Mouse (Mus musculus): ENCODE data around the gene Olfr1051. TPM values are rescaled to one million over a fixed set of nuclear protein-coding genes. Genes with fewer than 3 reads are reported as not detected.

Olfr1051 gene
- not detected for total RNA-seq (2023)

GRCm38 (mm10) chr2:86278988-86279387, at the start of gene Olfr1051:
Olfr1051 (minus strand) TSS chr2:86279088.

GRCm38 (mm10) chr2:86315184-86315583, 36.3 kb upstream of the Olfr1051 start, which contains the start of gene Olfr1053:
Olfr1053 (minus strand) TSS chr2:86315284.

GRCm38 (mm10) chr2:86292155-86292554, 13.3 kb upstream of the Olfr1051 start, which contains the start of gene Olfr1052:
Olfr1052 (plus strand) TSS chr2:86292455.

GRCm38 (mm10) chr2:86258228-86258627, 20.7 kb downstream of the Olfr1051 start, which contains the start of gene Olfr1049:
Olfr1049 (minus strand) TSS chr2:86258328.

GRCm38 (mm10) chr2:86240189-86240588, 38.7 kb downstream of the Olfr1051 start, which contains the start of gene Olfr1048:
Olfr1048 (minus strand) TSS chr2:86240289.

GRCm38 (mm10) chr2:86231301-86231700, 47.6 kb downstream of the Olfr1051 start, which contains the start of gene Olfr1047:
Olfr1047 (minus strand) TSS chr2:86231401.

Other genes starting within 250 kb of the Olfr1051 start
- not detected for gene Olfr1034, start 233.2 kb downstream of the Olfr1051 start, total RNA-seq (2023)
- not detected for gene Olfr1036, start 205.1 kb downstream of the Olfr1051 start, total RNA-seq (2023)
- gene Olfr1037, start 191.7 kb downstream of the Olfr1051 start, total RNA-seq (2023): not detected
- not detected for gene Olfr1039, start 143.2 kb downstream of the Olfr1051 start, total RNA-seq (2023)
- gene Olfr1040, start 132.4 kb downstream of the Olfr1051 start, total RNA-seq (2023): not detected
- gene Olfr1042, start 117.2 kb downstream of the Olfr1051 start, total RNA-seq (2023): not detected
- gene Olfr1043, start 111.6 kb downstream of the Olfr1051 start, total RNA-seq (2023): not detected
- gene Olfr1044, start 101.3 kb downstream of the Olfr1051 start, total RNA-seq (2023): not detected
- gene Olfr52, start 93.4 kb downstream of the Olfr1051 start, total RNA-seq (2023): not detected
- not detected for gene Olfr1045, start 76.1 kb downstream of the Olfr1051 start, total RNA-seq (2023)
- gene Olfr1046, start 59.8 kb downstream of the Olfr1051 start, total RNA-seq (2023): not detected
- not detected for gene Olfr1047, start 47.7 kb downstream of the Olfr1051 start, total RNA-seq (2023)
- not detected for gene Olfr1048, start 38.8 kb downstream of the Olfr1051 start, total RNA-seq (2023)
- gene Olfr1049, start 20.8 kb downstream of the Olfr1051 start, total RNA-seq (2023): not detected
- gene Olfr1052, start 13.4 kb upstream of the Olfr1051 start, total RNA-seq (2023): not detected
- not detected for gene Olfr1053, start 36.2 kb upstream of the Olfr1051 start, total RNA-seq (2023)
- not detected for gene Olfr1054, start 56.3 kb upstream of the Olfr1051 start, total RNA-seq (2023)
- not detected for gene Olfr1055, start 71.2 kb upstream of the Olfr1051 start, total RNA-seq (2023)
- not detected for gene Olfr1056, start 83.4 kb upstream of the Olfr1051 start, total RNA-seq (2023)
- gene Olfr1057, start 99.3 kb upstream of the Olfr1051 start, total RNA-seq (2023): not detected
- gene Olfr1058, start 109.5 kb upstream of the Olfr1051 start, total RNA-seq (2023): not detected
- not detected for gene Olfr1061, start 135.0 kb upstream of the Olfr1051 start, total RNA-seq (2023)
- not detected for gene Olfr1062, start 147.7 kb upstream of the Olfr1051 start, total RNA-seq (2023)
- gene Olfr1065, start 171.5 kb upstream of the Olfr1051 start, total RNA-seq (2023): not detected
- not detected for gene Olfr1066, start 177.2 kb upstream of the Olfr1051 start, total RNA-seq (2023)
- gene Olfr228, start 208.3 kb upstream of the Olfr1051 start, total RNA-seq (2023): not detected
- gene Olfr1076, start 229.4 kb upstream of the Olfr1051 start, total RNA-seq (2023): not detected